Mouse (Mus musculus) embryonic fibroblast, embryonic 13.5 days (primary cell): ENCODE data around the gene Irf3. TPM values are rescaled to one million over a fixed set of nuclear protein-coding genes. Genes with fewer than 3 reads are reported as not detected.

ENCODE experiments used
- H3K27ac ChIP-seq: 2 replicates; pipeline ENCODE4 v1.5.1; 2012; ENCODE audit warnings: low read length, control low read depth, inconsistent platforms; ENCODE audit not compliant: insufficient read depth
- H3K4me1 ChIP-seq: 2 replicates; pipeline ENCODE4 v1.6.1; 2011; ENCODE audit warnings: low read length; ENCODE audit not compliant: control insufficient read depth, insufficient read depth
- H3K4me3 ChIP-seq: 2 replicates; pipeline ENCODE4 v1.5.1; 2011; ENCODE audit warnings: mild to moderate bottlenecking, control low read depth, low read length; ENCODE audit not compliant: insufficient read depth
- CTCF ChIP-seq: IDR thresholded peaks from 2 replicates; pipeline ENCODE4 v1.5.1; 2011; ENCODE audit warnings: mild to moderate bottlenecking, control low read depth, low read length, moderate library complexity, borderline replicate concordance; ENCODE audit not compliant: insufficient read depth
- POLR2A ChIP-seq: IDR thresholded peaks from 2 replicates; pipeline ENCODE4 v1.6.1; 2011; ENCODE audit warnings: low read depth, mild to moderate bottlenecking, control low read depth, low read length, moderate library complexity
- polyA plus RNA-seq: library from polyadenylated mRNA; stranded (reverse); fragments of >200 nt; gene quantifications from 2 replicates; pipeline ENCODE4 v1.2.4, GENCODE M21; 2011; ENCODE audit warnings: low read depth; ENCODE audit not compliant: missing spikeins, insufficient read length

Gene Irf3
- polyA plus RNA-seq, 1 experiment: 62.2 TPM

GRCm38 (mm10) chr7:45027761-45028160, 30.3 kb downstream of the Irf3 start:
- no peak overlapping the region for H3K27ac ChIP-seq
- H3K4me3 ChIP-seq: no peak overlapping the region
- TF ChIP-seq CTCF: no peak
- no peak for TF ChIP-seq POLR2A
- no peaks in the 10 kb centered on the region; the same call in 1 of the 2 replicates for H3K4me1 ChIP-seq

GRCm38 (mm10) chr7:45028351-45028750, 30.9 kb downstream of the Irf3 start:
- TF ChIP-seq CTCF (no peak), POLR2A (no peak)
- Histone ChIP-seq H3K27ac (no peak overlapping the region), H3K4me3 (no peak overlapping the region), H3K4me1 (no peaks in the 10 kb centered on the region; the same call in 1 of the 2 replicates)

DNA sequence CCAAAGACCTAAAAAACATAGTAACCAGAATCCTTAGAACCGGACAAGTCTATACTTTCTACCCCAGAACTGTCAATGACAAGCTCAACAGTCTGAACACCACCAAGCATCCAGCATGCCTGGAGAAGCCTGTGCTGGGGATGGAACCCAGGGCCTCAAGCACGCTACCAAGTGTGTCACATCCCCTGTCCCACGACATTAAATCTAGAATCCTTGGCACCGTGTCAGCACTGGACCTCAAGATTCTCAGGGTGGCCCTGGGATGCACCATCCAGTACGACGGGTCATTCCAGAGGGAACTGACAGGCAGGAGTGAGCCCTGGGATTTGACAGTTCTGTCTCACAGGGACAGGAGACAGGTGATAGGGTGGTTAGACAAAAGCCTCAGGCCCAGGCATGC, 32.5 kb downstream of the Irf3 start:
- TF ChIP-seq POLR2A: no peak
- no peak for TF ChIP-seq CTCF
- no peak overlapping the region for H3K27ac ChIP-seq
- H3K4me1 ChIP-seq: no peaks in the 10 kb centered on the region; the same call in 1 of the 2 replicates
- H3K4me3 ChIP-seq: no peak overlapping the region

DNA sequence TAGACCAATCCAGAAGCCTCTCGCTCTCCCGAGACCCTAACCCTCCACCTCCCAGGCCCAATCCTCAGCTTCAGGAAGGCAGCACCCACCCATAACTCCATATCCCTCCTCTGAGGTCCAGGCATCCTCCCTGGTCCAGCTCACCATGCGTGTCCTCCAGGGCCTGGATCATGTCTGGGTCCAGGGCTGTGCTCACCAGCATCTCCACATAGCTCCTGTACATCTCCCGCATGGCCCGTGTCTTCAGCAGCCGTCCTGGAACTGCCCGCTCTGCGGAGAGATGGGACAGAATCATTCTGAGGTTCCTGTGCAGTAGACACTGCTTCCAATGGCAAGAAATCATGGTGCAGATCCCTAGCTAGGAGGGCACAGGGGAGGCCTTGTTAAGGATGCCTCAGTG, 33.4 kb downstream of the Irf3 start:
- Histone ChIP-seq H3K4me1 (peaks cover 5% of the 10 kb centered on the region), H3K27ac (no peak overlapping the region), H3K4me3 (no peak overlapping the region)
- TF ChIP-seq POLR2A (no peak), CTCF (no peak)

GRCm38 (mm10) chr7:45033722-45034359, 36.4 kb downstream of the Irf3 start:
- Histone ChIP-seq H3K27ac (no peak overlapping the region), H3K4me1 (peaks cover 9% of the 10 kb centered on the region), H3K4me3 (no peak overlapping the region)
- TF ChIP-seq POLR2A (no peak), CTCF (no peak)

DNA sequence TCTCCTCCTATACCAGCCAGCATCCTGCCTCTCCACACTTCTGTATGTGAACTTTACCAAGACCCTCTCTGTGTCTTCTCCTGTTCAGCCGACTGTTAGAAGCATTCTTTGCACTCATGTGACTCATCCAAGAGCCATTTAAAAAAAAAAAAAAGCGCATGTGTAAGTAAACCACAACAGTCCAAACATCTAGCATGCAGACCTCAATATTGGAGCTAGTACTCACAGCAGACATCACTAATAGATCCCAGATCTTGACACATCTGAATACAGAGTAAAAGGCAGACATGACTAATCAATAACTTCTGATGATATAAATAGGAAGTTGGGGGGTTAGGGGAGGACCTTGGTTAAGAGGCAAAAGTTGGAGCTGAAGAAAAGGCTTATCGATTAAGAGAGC, 38.2 kb downstream of the Irf3 start:
- no peak for TF ChIP-seq CTCF
- TF ChIP-seq POLR2A: no peak
- H3K4me3 ChIP-seq: no peak overlapping the region
- peaks cover 9% of the 10 kb centered on the region for H3K4me1 ChIP-seq
- peak overlapping the region; percentile 14; the same call in 1 of the 2 replicates for H3K27ac ChIP-seq

DNA sequence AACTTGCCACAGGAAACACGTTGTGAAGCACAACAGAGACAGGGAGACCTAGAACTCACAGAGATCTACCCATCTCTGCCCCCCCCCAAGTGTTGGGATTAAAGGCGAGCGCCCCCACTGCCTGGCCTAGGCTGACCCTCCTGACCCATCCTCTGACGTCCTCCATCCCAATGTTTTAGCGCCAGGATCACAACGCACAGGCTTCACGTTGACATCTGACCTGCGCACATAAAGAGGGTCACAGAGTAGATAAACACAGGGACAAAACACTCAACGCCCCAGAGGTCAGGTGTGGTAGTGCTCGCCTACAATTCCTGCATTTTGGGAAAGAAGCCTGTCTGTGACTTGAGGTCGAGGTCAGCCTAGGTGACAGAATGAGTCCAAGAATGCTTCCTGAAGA, 39.3 kb downstream of the Irf3 start:
- TF ChIP-seq POLR2A (no peak), CTCF (no peak)
- H3K4me1 ChIP-seq: peaks cover 9% of the 10 kb centered on the region
- H3K27ac ChIP-seq: no peak overlapping the region
- no peak overlapping the region for H3K4me3 ChIP-seq

GRCm38 (mm10) chr7:45037720-45038361, 40.4 kb downstream of the Irf3 start:
- TF ChIP-seq CTCF (peak; percentile 39; the same call in 1 of the 2 replicates), POLR2A (no peak)
- Histone ChIP-seq H3K4me3 (no peak overlapping the region), H3K4me1 (peaks cover 9% of the 10 kb centered on the region), H3K27ac (no peak overlapping the region)

- no peak for TF ChIP-seq POLR2A
- TF ChIP-seq CTCF: no peak
- Histone ChIP-seq H3K4me1 (peaks cover 9% of the 10 kb centered on the region), H3K27ac (no peak overlapping the region), H3K4me3 (no peak overlapping the region)
Measured at GRCm38 (mm10) chr7:45038411-45038810, 41.0 kb downstream of the Irf3 start.

DNA sequence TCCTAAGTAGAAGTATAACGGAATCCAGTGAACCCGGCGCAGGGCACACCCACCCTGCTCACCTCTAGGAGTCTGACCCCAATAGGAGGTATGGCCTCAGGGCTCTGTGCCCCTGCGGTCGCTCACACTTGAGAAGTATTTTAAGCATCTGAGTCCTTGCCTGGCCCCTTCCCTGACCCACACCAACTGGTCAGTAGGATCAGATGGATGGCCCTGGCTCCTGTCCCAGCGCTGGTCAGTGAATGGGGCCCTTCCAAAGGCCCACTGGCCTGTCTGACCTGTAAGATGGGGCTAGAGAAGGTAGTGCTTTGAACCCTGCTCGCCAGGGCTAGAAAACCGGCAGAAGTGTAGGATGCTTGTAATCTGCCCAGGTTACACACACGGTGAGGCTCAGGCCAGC, 43.4 kb downstream of the Irf3 start:
- H3K4me3 ChIP-seq: no peak overlapping the region
- TF ChIP-seq CTCF: no peak
- no peak for TF ChIP-seq POLR2A
- H3K27ac ChIP-seq: no peak overlapping the region
- peaks cover 4% of the 10 kb centered on the region for H3K4me1 ChIP-seq

- H3K4me3 ChIP-seq: no peak overlapping the region
- no peak overlapping the region for H3K27ac ChIP-seq
- no peak for TF ChIP-seq CTCF
- no peak for TF ChIP-seq POLR2A
- H3K4me1 ChIP-seq: no peaks in the 10 kb centered on the region
Measured at GRCm38 (mm10) chr7:45043307-45043706, 45.9 kb downstream of the Irf3 start.
